Mouse (Mus musculus): Measurements from ENCODE around the gene Pnpla2. TPM values are rescaled to one million over a fixed set of nuclear protein-coding genes. Genes with fewer than 3 reads are reported as not detected.

Gene Pnpla2
- total RNA-seq, 2 experiments from 2014 or later = 22.9 to 28.8 TPM

- DNase-seq (ENCODE audit: low spot score in 2 of 2) = no peak
- intact Hi-C loops (cut with DNase I) = no loop called here
Measured at GRCm38 (mm10) chr7:141495940-141496339, 40.9 kb downstream of the Pnpla2 start.

DNA sequence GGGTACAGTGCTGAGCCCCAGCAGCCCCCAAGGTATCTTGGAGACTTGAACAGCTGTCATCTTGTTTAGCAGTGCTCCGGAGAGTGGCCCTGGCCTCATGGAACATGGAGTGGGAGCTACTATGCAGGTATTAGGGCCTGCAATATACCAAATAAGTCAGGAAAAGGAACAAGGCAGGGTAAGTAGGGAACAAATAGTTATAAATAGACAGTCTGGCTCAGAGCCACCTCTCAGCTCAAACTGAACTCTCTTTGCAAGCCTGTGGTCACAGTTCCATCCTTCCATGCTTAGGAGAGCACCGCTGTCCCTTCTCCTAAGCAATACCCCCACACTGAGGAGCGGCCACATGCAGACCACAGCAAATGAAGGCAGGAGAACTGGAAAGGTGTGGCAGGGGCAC lies 42.6 kb downstream of the Pnpla2 start:
- intact Hi-C loops (cut with DNase I) = no loop called here
- no peak for DNase-seq (ENCODE audit: low spot score in 2 of 2)

- DNase-seq (ENCODE audit: low spot score in 2 of 2) = no peak
- intact Hi-C loops (cut with DNase I) = no loop called here
Measured at GRCm38 (mm10) chr7:141501820-141502555, 47.0 kb downstream of the Pnpla2 start.

- intact Hi-C loops (cut with DNase I) = no loop called here
Measured at GRCm38 (mm10) chr7:141502556-141502905, 47.5 kb downstream of the Pnpla2 start.

GRCm38 (mm10) chr7:141506278-141506677 lies 51.3 kb downstream of the Pnpla2 start:
- no peak for DNase-seq (ENCODE audit: low spot score in 2 of 2)
- intact Hi-C loops (cut with DNase I) = no loop called here

More at GRCm38 (mm10) chr7:141502556-141502905, 47.5 kb downstream of the Pnpla2 start:
- DNase-seq (ENCODE audit: low spot score in 2 of 2) = no peak

DNA sequence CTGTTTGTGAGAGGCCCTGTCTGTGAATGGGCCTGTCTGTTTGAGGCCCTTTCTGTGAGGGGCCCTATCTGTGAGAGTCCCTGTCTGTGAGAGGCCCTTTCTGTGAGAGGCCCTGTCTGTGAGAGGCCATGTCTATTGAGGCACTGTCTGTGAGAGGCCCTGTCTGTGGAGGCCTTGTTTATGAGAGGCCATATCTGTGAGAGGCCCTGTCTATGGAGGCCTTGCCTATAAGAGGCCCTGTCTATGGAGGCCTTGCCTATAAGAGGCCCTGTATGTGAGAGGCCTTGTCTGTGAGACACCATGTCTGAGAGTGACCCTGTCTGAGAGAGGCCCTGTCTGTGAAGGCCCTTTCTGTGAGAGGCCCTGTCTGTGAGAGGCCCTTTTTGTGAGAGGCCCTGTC lies 53.2 kb downstream of the Pnpla2 start:
- DNase-seq (ENCODE audit: low spot score in 2 of 2) = no peak
- intact Hi-C loops (cut with DNase I) = no loop called here

DNA sequence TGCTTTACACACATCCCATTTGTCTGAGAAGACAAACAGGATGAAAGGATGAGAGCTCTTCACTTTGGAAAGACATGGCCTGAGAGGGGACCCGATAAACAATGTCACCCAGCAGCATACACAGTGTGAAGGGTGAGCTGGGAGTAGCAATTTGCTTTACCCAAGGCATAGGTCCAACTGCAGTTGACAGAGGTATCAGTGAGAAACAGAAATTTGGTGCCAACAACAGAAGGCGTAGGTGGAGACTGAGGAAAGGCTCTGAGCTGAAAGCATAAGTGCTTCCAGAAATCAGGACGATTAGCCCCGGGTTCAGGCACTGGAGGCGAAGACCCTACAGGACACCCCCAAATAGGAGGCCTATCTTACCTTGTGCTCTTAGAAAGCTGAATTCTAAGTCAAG lies 55.2 kb downstream of the Pnpla2 start:
- intact Hi-C loops (cut with DNase I) = no loop called here
- DNase-seq (ENCODE audit: low spot score in 2 of 2) = no peak

Other genes with a start within 250 kb of the Pnpla2 start
- gene Lmntd2, start 241.1 kb upstream of the Pnpla2 start, total RNA-seq (2021) = not detected
- under 1 TPM in 1 of 2 experiments, not detected in 1; 0.47 TPM for gene Rassf7, start 239.3 kb upstream of the Pnpla2 start, total RNA-seq (2021)
- gene Phrf1, start 226.4 kb upstream of the Pnpla2 start, total RNA-seq (2021) = 10 to 100 TPM; 65.9 to 66.6 TPM
- 1 to 10 TPM in 1 of 2 experiments, not detected in 1; 1.4 TPM for gene Irf7, start 188.7 kb upstream of the Pnpla2 start, total RNA-seq (2021)
- gene Cdhr5, start 178.4 kb upstream of the Pnpla2 start, total RNA-seq (2021) = not detected
- not detected for gene Sct, start 176.1 kb upstream of the Pnpla2 start, total RNA-seq (2021)
- under 1 TPM; 0.15 to 0.27 TPM for gene Drd4, start 163.2 kb upstream of the Pnpla2 start, total RNA-seq (2021)
- 100 to 1,000 TPM; 164 to 170 TPM for gene Deaf1, start 127.5 kb upstream of the Pnpla2 start, total RNA-seq (2021)
- 10 to 100 TPM; 23.6 to 30.6 TPM for gene Tmem80, start 127.5 kb upstream of the Pnpla2 start, total RNA-seq (2021)
- gene Eps8l2, start 116.3 kb upstream of the Pnpla2 start, total RNA-seq (2021) = 1 to 10 TPM; 1.3 to 1.8 TPM
- gene Taldo1, start 63.0 kb upstream of the Pnpla2 start, total RNA-seq (2021) = 100 to 1,000 TPM; 102 to 119 TPM
- 10 to 100 TPM; 36.0 to 42.6 TPM for gene Gatd1, start 41.1 kb upstream of the Pnpla2 start, total RNA-seq (2021)
- 100 to 1,000 TPM; 338 to 362 TPM for gene Cend1, start 25.7 kb upstream of the Pnpla2 start, total RNA-seq (2021)
- gene Slc25a22, start 17.3 kb upstream of the Pnpla2 start, total RNA-seq (2021) = 100 to 1,000 TPM; 331 to 339 TPM
- 1 to 10 TPM; 1.2 to 2.4 TPM for gene Pidd1, start 11.2 kb upstream of the Pnpla2 start, total RNA-seq (2021)
- 100 to 1,000 TPM; 572 to 599 TPM for gene Rplp2, start 7.8 kb upstream of the Pnpla2 start, total RNA-seq (2021)
- 1 to 10 TPM; 5.3 to 5.6 TPM for gene Cracr2b, start 5.9 kb downstream of the Pnpla2 start, total RNA-seq (2021)
- 10 to 100 TPM; 27.5 to 33.8 TPM for gene Cd151, start 12.2 kb downstream of the Pnpla2 start, total RNA-seq (2021)
- 10 to 100 TPM; 43.8 to 44.4 TPM for gene Polr2l, start 19.9 kb downstream of the Pnpla2 start, total RNA-seq (2021)
- 10 to 100 TPM; 23.2 to 23.7 TPM for gene Tspan4, start 20.0 kb downstream of the Pnpla2 start, total RNA-seq (2021)
- gene Chid1, start 84.7 kb downstream of the Pnpla2 start, total RNA-seq (2021) = 10 to 100 TPM; 72.0 to 73.5 TPM
- gene Ap2a2, start 107.0 kb downstream of the Pnpla2 start, total RNA-seq (2021) = 100 to 1,000 TPM; 230 to 231 TPM
- not detected for gene Muc6, start 200.1 kb downstream of the Pnpla2 start, total RNA-seq (2021)
- gene Muc2, start 235.1 kb downstream of the Pnpla2 start, total RNA-seq (2021) = under 1 TPM; 0.55 to 0.70 TPM